Mouse (Mus musculus) macrophage (primary cell): ENCODE results near the gene Sostdc1. TPM values are rescaled to one million over a fixed set of nuclear protein-coding genes. Genes with fewer than 3 reads are reported as not detected.

Source experiments
- H3K27ac ChIP-seq: fragments of 350-480 bp; formaldehyde crosslinking; 2 replicates; pipeline ENCODE4 v1.9.0; 2021
- H3K36me3 ChIP-seq: fragments of 350-480 bp; formaldehyde crosslinking; 2 replicates; pipeline ENCODE4 v1.9.0; 2021; ENCODE audit errors: inconsistent target
- H3K4me3 ChIP-seq: fragments of 350-480 bp; formaldehyde crosslinking; 2 replicates; pipeline ENCODE4 v1.9.0; 2021; ENCODE audit errors: inconsistent target
- H3K79me2 ChIP-seq: fragments of 350-480 bp; formaldehyde crosslinking; 2 replicates; pipeline ENCODE4 v1.9.0; 2021; ENCODE audit errors: inconsistent target
- WGBS: methylation state at CpG from one replicate; pipeline ENCODE4 v1.1.7; 2026; ENCODE audit warnings: inconsistent platforms; ENCODE audit not compliant: missing documents; 5-methylcytosine and 5-hydroxymethylcytosine counted together
- polyA plus RNA-seq: library from polyadenylated mRNA; stranded (reverse); fragments of 250-400 nt; gene quantifications from 3 replicates; pipeline ENCODE4 v1.2.4, GENCODE M21; 2018; ENCODE audit warnings: inconsistent platforms

The Sostdc1 gene
- polyA plus RNA-seq, 1 experiment from 2014 or later = not detected

DNA sequence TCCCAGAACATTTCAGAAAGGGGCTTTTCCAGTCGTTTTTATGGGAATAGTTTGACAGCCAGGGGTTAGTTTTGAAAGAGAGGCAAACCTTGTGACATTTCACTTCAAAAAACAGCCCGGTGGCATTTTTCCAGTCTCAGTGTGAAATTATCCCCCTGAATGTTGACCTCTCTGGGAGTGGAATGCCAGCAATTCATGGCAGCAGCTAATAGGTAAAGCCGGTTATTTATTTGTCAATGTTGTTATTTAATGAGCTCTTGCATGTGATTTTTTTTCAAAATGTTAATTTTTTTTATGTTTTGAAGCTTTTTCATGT is 3.8 kb downstream of the Sostdc1 start:
- no peaks in the 10 kb centered on the region for H3K36me3 ChIP-seq
- no peaks in the 10 kb centered on the region for H3K79me2 ChIP-seq
- no peak overlapping the region for H3K27ac ChIP-seq
- no peak overlapping the region for H3K4me3 ChIP-seq
- 63% methylated on average over 3 of the region's 3 CpGs for WGBS

DNA sequence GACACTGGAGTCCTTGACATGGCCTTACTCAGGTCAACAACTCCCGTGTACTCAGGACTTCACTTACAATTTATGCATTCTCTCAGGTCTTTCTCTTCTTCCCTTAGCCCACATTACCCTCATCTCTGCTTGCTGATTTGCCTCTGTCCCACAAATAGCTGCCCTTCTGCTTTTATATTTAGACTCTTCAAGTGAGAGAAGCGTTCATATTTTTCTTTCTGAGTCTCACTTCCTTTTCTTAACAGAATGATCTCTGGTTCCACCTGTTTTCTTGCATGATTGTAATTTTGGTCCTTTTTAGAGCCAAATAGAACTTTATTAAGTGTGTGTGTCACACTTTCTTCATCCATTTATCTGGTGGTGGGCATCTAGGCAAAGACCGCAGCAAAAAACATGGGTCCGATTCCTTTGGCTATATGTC is 12.2 kb downstream of the Sostdc1 start:
- no peaks in the 10 kb centered on the region for H3K79me2 ChIP-seq
- no peak overlapping the region for H3K4me3 ChIP-seq
- H3K36me3 ChIP-seq = no peaks in the 10 kb centered on the region
- H3K27ac ChIP-seq = no peak overlapping the region
- 46% methylated on average over 4 of the region's 4 CpGs for WGBS

DNA sequence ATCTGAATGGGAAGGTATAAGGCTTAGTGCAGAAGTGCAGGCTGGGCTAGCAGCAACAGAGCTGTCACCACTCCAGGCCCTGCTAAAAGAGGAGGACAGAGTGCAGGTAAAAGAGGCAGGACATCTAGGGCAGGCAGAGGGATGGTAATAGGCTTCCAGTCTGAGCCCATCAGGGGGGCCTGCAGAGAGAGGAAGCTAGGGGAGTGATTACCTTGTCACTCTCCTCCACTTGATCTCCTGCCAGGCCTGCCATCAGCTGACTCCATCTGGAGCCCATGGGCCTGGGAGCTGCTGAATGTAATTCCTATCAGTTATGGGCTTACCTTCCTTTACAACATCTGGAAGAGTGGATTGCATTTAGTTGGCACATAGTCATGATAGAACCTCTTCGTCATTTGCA is 18.7 kb downstream of the Sostdc1 start:
- Histone ChIP-seq H3K79me2 (no peaks in the 10 kb centered on the region), H3K4me3 (no peak overlapping the region), H3K36me3 (no peaks in the 10 kb centered on the region), H3K27ac (no peak overlapping the region)
- WGBS = 100% methylated on average over 1 of the region's 1 CpGs

DNA sequence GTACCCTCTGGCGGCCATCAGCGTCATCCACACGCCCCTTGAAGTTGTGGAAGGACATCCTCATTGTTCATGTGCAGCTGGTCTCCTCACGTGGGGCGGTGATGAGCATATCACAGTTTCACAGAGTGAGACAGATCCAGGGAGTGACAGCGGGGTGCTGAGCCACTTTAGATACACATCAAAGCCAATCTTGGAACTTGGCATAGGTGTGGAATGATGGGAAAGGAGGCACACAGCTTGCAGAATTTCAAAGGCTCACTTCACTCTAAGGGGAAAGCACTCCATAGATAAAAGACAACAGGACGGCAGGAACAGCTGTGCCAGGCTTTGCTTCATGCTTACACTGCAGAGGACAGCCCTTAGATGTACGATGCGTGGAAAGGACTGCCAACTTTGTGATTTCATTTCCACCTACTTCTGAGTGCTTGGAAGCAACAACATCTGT is 19.9 kb downstream of the Sostdc1 start:
- Histone ChIP-seq H3K79me2 (no peaks in the 10 kb centered on the region), H3K36me3 (no peaks in the 10 kb centered on the region), H3K27ac (no peak overlapping the region), H3K4me3 (no peak overlapping the region)
- WGBS = 87% methylated on average over 9 of the region's 9 CpGs

DNA sequence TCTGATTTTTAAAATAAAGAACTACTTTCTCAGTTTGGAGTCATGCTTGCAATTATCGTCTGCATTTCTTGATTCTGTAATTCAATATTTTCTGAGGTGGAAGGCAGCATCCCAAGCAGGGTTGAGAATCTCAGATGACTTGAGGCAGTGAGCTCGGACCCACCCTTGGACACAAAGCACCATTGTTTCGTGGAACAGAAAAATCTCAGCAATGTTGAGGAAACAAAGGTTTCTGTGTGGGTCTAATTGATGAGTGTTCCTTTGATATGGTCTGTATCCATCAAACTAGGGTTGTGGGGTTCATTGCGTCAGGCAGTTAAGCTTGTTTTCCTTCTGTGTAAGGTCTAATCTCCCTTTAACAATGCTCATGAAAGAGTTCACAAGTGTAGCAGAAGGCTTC is 30.2 kb downstream of the Sostdc1 start:
- Histone ChIP-seq H3K27ac (no peak overlapping the region), H3K79me2 (no peaks in the 10 kb centered on the region), H3K36me3 (no peaks in the 10 kb centered on the region), H3K4me3 (no peak overlapping the region)
- 92% methylated on average over 4 of the region's 4 CpGs for WGBS

DNA sequence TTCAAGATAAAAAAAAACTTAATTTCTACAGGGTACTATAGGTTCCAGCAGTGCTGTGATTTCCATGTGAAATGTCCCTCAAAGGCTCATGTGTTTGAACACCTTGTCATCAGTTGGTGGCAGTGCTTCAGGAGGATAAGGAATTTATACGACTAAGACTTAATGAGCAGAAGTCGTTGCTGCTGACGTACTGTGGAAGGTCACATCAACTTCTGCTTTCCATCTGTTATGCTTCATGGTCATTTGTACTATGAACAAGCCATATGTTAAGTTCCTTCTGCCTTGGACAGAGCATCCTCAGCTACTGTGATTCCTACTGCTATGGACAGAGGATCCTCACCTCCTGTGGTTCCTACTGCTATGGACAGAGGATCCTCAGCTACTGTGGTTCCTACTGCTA is 46.1 kb downstream of the Sostdc1 start:
- no peaks in the 10 kb centered on the region for H3K79me2 ChIP-seq
- H3K4me3 ChIP-seq = no peak overlapping the region
- no peaks in the 10 kb centered on the region for H3K36me3 ChIP-seq
- no peak overlapping the region for H3K27ac ChIP-seq
- WGBS = 77% methylated on average over 3 of the region's 3 CpGs

DNA sequence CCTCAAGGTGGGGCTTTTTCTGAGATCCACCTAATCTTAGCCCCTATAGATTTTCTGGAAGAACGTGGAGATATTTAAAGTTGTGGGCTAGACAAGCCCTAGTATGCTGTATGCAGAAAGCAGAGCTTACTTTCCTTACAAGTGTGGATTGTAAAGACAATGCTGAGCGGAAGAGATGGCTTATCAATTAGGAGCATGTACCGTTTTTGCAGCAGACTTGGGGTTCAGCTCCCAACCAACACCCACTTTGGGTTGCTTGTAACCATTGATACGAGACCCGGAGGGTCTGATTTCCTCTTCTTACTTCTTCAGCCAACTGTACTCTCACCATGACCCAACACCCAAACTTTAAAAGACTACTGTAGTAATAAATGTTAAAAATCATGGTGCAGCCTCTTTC is 46.8 kb downstream of the Sostdc1 start:
- 96% methylated on average over 5 of the region's 5 CpGs for WGBS
- Histone ChIP-seq H3K4me3 (no peak overlapping the region), H3K79me2 (no peaks in the 10 kb centered on the region), H3K27ac (no peak overlapping the region), H3K36me3 (no peaks in the 10 kb centered on the region)

DNA sequence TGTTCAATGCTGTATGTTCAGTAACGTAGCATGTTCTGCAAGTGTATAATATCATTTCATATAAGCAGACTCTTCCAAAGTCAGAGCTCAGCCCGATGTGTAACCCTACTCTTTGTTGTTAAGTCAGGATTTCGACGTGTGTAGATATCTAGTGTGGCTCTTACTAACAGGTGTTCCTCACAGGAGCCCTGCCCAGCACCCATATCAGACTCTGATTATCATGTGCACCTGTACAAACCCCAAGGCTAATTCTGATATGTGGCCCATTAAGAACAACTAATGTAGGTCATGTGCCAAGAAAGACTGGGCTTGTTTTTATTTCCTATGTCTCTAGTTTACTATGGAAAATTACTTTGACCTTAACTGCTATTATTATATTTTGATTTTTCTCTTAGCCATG is 50.1 kb downstream of the Sostdc1 start:
- H3K4me3 ChIP-seq = no peak overlapping the region

More for the DNA sequence above, 50.1 kb downstream of the Sostdc1 start:
- no peak overlapping the region for H3K27ac ChIP-seq
- no peaks in the 10 kb centered on the region for H3K79me2 ChIP-seq
- WGBS = 93% methylated on average over 4 of the region's 4 CpGs
- no peaks in the 10 kb centered on the region for H3K36me3 ChIP-seq

Other genes with a start within 250 kb of the Sostdc1 start
- 10.6 to 18.2 TPM (median 16.7 TPM) in 3 replicates for gene Ankmy2, start 157.0 kb upstream of the Sostdc1 start, polyA plus RNA-seq
- gene Bzw2, start 156.1 kb upstream of the Sostdc1 start, polyA plus RNA-seq = 8.0 to 29.1 TPM (median 14.2 TPM) in 3 replicates
- not detected in 3 replicates for gene Lrrc72, start 60.7 kb upstream of the Sostdc1 start, polyA plus RNA-seq
- 0.82 to 1.9 TPM (median 1.4 TPM) in 3 replicates for gene Ispd, start 67.3 kb downstream of the Sostdc1 start, polyA plus RNA-seq
- not detected in 3 replicates for gene D630036H23Rik, start 68.0 kb downstream of the Sostdc1 start, polyA plus RNA-seq